Mouse (Mus musculus): ENCODE measurements around the gene Olfr282.
A peak's percentile ranks its signal among the peaks of the same experiment; 100 is the strongest.
"Not testable (repeated sequence)": the region's sequence is repeated elsewhere in the genome, so short reads cannot be mapped to it uniquely, and the experiment has no call there.

Gene Olfr282

DNA sequence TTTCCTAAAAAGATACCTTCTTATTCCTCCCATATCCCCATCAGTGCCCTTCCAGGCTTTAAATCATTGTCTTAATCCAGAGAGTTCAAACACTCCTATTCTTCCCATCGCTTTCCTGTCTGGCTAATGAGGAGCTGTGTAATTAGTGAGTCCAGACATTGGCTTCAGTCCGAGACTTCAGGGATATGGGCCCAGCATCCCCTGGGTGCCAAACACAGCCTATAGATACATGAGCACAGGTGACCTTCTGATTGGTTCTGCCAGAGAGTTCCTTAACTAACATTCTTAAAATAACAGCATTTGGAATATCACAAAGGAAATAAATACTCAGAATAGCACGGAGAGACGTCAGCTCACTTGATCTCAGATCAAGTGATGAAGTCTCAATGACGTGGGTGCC, at the start of gene Olfr282:
Gene Olfr282, plus strand, starts transcription at position 301 of the 400 bp plus-strand sequence.
- DNase-seq (ENCODE audit: low read depth), result not testable (repeated sequence)

DNA sequence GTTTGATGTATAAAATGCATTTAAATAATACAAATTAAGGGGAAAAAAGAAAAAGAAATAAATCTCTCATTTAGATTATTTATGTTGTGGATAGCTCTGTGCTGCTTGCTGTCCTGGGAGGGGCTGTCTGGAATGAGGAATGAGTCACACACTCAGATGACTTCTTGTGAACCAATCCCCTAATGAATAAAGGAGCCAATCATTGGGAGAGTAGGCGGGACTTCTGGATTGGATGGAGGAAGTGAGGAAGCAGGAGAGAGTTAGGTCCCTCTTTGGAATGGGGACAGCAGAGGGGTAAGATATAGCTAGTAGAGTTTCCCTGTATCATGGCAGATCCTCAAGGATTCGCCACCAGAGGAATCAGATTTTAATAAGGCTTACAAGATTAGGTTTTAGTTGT, 43.4 kb upstream of the Olfr282 start:
- DNase-seq (ENCODE audit: low read depth), result no peak

DNA sequence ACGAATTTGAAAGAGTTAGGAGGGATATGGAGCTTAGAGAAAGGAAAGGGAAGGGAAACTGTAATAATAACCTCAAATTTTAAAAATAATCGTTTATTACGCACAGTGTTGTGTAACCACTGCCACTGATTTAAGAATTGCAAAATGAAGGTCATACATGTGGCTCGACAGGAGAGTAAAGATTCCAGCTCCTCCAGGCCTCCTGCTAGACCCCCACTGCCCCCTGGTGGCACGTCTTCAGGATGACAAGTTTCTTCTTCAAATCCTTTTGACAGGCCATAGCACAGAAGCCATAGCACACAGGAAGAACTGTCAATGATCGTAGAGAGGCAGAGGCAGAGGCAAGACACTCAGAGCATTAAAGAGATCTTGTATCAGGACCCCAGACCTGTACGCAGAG, 41.2 kb upstream of the Olfr282 start:
- DNase-seq (ENCODE audit: low read depth), result peak; percentile 13

DNA sequence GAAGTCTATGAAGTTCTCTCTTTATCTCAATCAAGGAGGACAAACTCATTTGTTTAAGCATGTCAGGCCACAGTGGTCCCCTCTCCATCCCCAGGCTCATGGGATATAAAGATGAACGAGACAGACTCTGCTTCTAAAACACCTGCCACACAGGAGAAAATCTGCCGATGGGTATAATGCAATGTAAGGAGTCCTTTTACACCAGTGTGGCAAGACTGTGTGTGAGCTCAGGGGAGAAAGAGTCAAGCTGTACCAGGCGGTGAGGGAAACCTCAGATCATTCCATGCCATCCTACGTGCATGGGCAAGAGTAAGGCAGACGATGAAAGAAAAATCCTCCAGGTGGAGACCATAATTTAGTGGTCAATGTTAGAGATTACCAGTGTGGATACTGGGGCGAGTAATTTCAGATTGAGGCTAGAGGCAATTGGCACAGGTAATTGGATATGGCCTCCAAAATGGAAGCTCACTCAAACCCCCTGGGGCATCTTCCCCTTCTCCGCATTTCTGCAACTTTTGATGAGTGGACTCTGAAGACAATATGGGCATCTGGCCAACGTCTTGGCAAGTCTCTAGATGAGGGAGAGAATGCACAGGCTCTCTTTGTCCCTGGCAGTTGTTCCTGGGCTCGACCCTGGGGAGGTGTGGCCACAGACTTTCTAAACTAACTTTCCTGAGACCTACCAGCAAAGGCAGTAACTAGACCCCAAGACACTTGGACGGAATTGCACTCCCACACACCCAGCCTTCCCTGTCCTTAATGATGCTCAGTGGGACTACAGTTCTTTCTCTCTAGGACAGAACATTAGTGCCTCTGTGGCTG, 39.7 kb upstream of the Olfr282 start:
- DNase-seq (ENCODE audit: low read depth), result no peak

DNA sequence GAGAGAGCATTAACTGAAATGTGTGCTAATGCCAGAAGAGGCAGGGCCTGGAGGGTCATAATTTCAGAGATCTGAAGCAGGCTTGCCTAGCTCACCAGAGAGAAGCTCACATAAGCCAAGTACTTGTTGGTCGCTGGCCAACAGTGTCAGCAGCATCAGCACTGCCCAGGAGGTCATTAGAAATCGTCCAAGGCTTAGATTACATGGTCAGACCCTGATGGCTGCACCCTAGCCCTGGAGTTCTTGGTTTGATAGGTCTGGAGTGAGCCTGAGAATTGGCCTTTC, 39.2 kb upstream of the Olfr282 start:
- no peak for DNase-seq (ENCODE audit: low read depth)

DNA sequence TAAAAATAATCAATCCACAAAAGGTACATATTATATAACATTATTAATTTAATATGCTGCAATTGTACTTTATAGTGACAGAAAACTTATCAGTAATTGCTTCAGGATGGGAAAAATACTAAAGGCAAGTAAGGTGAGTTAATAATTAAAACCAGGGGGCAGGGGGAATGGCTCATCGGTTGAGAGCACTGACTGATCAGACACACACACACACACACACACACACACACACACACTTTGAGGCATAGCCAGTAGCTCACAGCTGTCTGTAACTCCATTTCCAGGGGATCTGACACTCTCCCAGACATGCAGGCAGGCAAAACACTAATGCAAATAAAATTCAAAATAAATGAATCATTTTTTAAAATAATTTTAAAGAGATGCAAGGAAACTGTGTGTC, 33.9 kb upstream of the Olfr282 start:
- DNase-seq (ENCODE audit: low read depth), result no peak

DNA sequence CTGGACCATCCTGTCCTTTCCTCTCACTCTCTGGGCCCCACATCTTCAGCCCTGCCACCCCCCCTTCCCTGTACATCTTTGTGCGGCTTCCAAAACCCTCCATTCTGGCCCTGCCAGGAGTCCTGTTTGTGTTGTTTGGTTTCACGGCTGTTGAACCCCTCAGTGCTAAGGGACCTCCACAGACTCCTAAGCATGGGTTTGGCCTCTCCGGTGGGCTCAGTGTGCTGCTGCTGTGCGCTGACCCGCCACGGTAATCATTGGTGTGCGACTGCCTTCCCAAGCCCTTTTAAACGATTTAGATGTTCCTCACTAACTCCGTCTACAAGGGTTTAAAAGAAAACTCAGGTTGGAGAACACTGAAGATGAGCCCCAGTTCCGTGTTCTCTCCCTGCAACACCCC, 28.7 kb upstream of the Olfr282 start:
- DNase-seq (ENCODE audit: low read depth), result no peak

DNA sequence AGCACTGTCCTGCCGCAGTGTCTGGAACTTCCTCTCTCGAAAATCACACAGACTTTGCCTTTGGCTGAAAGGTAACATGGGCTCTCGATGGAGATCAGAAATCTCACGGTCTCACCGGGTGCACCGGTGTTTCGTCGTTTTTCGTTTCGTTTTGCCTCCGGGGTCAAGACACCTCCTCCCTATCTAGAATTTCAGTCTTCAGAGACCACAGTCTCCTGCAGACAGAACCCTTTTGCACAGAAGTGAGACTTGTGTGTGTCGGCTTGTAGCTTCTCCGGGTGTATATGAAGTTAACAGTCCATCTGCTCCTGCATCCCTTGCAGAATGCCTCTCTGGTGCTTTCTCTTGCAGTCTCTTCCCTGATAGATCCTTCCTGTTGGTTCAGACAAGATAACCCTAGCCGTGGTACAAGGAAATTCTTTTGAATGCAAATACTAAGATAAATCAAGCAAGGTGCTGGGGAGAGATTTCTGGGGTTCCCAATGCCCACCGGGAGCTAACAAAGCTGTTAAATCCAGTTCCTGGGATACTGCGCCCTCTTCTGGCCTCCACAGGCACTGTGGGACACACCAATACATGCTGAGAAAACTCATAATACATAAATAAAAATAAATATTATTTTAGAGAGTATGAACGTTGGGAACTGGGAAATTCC, 22.5 kb upstream of the Olfr282 start:
- DNase-seq (ENCODE audit: low read depth), result no peak

DNA sequence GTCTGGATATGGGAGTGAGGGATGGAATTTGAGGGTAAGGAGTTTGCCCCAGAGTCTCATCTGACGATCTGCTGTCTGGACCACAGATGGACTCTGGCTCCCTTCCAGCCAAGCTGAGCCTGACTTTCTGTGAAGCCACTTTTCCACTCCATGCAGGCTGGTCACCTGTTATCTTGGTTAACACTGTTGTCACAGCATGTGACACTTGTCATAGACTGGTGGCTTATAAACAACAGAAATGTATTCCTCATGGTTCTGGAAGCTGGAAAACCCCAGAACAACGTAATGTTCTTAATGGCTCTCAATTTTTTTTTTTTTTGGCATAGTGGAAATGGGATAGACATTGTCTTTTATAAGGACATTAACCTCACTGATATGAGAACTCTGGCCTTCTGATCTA, 21.4 kb upstream of the Olfr282 start:
- no peak for DNase-seq (ENCODE audit: low read depth)

DNA sequence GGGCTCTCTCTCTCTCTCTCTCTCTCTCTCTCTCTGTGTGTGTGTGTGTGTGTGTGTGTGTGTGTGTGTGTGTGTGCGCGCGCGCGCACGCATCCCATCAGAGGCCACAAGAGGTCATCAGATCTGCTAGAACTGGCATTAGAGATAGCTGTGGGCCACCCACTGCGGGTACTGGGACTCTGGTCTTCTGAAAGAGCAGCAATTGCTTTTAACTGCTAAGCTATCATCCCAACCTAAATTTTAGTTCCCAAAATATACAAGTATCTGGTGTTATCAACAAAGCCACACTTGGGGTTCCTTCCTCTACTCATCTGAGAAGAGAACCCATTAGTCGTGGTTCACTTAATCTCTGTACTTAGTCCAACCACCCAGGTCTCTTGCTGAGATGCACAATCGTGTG, 20.8 kb upstream of the Olfr282 start:
- no peak for DNase-seq (ENCODE audit: low read depth)

DNA sequence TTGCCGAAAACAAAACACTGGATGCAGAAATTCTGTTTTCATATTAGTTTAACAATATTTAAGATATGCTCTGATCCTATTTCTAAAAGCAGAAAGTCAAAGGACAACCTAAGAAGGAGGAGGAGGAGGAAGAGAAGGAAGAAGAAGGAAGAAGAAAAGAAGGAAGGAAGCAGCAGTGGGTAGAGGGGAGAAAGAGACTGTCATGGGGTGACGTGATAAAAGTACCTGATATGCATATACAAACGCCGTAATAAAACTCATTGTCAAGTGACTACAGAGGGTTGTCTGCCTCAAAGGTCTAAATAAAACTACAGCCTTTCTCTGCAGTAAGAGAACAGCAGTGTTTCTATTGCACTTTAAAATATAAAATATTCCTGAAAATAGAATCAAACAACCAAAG, 15.0 kb upstream of the Olfr282 start:
- DNase-seq (ENCODE audit: low read depth), result no peak

DNA sequence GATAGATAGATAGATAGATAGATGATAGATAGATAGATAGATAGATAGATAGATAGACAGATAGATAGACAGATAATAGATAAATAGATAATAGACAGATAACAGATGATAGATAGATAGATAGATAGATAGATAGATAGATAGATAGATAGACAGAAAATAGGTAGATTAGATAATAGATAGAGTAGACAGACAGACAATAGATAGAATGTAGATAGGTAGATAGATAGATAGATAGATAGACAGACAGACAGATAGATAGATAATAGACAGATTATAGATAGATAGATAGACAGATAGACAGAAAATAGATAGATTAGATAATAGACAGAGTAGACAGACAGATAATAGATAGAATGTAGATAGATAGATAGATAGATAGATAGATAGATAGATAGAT, 14.2 kb upstream of the Olfr282 start:
- DNase-seq (ENCODE audit: low read depth), result not testable (repeated sequence)

DNA sequence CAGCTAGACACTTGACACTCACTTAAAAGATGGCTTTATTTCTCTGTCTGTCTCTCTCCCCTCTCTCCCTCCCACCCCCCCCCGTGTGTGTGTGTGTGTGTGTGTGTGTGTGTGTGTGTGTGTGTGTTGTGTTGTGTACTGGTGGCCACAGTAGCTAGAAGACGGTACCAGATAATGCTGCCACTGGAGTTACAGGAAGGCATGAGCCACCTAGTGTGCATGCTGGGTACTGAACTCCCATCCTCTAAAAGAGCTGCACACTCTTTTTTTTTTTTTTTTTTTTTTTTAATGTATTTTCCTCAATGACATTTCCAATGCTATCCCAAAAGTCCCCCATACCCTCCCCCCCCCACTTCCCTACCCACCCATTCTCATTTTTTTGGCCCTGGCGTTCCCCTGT, 13.7 kb upstream of the Olfr282 start:
- not testable (repeated sequence) for DNase-seq (ENCODE audit: low read depth)

DNA sequence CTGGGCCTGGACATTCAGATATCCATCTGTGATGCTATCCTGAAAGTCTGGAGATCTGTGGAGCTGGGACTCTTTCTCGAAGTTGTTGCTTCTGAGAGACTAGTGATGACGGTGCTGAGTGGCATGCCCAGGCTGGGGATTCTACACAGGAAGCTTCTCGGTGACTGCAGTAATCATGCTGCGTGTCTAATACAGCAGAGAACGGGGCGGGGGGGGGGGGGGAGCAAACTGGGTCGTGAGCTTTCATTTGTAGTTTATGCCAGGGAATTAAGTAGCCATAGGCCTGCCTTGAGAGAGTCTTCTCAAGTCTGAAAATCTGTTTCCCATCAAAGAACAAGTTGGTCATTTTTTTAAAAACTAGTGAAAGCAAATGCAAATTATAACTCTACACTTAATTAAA, 12.9 kb upstream of the Olfr282 start:
- no peak for DNase-seq (ENCODE audit: low read depth)

DNA sequence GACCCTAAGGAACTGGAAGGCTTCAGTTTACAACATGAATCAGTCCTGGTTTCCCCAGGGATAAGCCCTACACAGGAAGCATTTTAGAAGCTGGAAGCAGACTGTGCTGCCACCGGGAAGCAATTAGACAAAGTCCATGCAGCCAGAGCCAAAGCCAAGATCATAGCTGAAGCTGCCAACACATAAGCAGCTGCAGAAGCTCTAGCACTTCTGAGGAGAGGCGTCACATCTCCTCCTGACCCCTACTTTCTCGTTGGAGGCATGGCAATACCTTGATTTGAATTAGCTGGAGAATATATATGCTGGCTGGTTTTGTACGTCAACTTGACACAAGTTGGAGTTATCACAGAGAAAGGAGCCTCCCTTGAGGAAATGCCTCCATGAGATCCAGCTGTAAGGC, 10.1 kb upstream of the Olfr282 start:
- no peak for DNase-seq (ENCODE audit: low read depth)

DNA sequence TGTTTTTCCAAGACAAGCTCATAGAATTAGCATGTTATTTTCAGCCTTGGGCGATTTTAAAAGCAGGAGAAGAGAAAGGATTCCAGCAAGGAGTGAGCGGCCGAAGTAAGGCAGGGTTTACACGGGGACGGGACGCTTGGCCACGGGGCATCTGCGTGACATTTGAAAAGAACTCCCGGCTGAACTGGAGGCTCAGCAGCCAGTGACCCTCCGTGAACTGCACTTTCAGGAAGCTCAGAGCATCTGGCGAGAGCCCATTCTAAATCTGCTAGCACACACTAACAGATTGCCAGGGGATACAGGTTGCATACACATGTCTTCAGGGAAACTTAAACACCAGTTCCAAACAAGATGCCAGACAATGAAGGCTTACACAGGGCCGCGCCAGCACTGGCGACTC, 6.7 kb upstream of the Olfr282 start:
- no peak for DNase-seq (ENCODE audit: low read depth)

DNA sequence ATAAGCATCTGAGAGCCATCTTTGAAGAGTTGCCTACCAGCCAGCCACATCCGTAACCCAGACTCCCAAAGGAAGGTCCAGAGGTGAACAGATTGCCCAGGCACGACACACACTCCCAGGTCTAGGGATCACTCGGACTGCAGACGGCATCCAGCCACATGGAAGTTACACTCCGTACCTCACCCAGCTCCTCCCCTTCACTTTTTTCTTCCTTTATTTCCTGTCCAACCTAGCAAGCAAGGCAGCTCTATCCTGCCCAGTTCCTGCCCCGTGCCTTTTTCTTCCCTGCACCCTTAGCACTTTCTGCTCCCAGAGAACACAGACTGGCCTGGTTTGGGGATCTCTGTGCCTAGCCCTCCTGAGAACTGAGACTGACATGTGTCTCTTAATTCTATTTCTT, 6.3 kb upstream of the Olfr282 start:
- DNase-seq (ENCODE audit: low read depth), result no peak

DNA sequence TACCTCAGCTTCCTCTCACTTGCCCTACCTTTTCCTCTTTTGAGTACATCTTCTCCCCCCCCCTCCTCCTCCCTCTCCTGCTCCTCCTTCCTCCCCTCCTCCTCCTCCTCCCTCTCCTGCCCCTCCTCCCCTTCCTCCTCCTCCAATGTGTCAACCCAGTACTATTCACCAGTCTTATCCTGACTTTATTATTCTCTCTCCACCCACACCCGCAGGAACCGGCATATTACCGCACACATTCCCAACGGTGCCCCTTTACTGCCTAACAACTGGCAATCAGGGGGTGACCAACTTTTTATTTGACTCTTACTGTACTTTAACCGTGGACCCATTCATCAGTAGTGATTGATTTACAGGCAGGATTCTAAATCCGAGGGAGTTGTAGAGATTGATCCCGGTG, 5.8 kb upstream of the Olfr282 start:
- no peak for DNase-seq (ENCODE audit: low read depth)

DNA sequence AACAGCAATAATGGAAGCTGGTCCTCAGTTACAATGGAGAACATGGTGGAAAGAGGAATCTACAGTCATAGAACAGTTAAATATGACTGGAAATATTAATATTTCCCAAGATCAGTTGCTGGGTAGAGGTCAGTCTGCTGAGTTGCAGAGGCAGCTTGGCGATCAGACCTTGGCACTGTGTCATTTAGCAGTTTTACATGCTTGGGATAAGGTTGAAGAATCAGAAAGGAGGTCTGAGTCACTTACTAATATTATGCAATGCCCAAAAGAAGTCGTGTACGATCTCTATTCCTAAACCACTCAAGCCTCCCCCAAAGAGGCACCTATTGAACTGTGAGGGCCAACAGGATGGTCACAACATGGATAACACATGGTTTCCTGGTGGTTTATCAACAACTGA, 13.5 kb downstream of the Olfr282 start:
- DNase-seq (ENCODE audit: low read depth), result no peak

DNA sequence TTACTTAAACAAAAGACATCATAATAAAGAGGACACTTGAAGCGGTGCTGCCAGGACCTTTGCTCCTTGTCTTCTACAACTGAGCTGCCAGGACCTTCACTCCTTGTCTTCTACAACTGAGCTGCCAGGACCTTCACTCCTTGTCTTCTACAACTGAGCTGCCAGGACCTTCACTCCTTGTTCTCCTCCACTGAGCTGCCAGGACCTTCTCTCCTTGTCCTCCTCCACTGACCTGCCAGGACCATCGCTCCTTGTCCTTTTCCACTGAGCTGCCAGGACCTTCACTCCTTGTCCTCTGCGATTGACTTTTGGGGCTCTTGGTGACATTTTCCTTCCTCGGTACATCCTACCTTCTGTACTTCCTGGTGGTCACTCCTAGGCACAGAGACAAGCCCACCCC, 17.5 kb downstream of the Olfr282 start:
- no peak for DNase-seq (ENCODE audit: low read depth)

DNA sequence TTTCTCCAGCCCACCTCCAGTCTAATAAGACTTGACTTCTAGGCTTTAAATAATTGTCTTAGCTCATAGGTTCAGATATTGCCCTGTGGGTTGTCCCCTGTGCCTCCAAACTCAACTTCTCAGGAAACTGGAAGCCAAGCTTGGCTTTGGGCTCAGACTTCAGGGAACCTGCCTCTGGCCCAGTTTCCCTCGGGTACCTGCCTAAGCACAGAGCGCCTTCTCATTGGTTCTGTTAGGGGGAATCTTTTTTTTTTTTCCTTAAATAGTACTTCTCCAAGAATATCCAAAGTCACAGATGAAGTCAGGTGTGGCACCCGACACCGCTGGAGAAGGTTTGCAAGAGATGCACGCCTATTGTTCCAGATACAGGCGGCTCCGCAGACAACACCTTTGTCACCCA, 21.3 kb downstream of the Olfr282 start, which contains the start of gene Olfr281:
Gene Olfr281, plus strand, starts transcription at position 301 of the 400 bp plus-strand sequence.
- DNase-seq (ENCODE audit: low read depth), result no peak

DNA sequence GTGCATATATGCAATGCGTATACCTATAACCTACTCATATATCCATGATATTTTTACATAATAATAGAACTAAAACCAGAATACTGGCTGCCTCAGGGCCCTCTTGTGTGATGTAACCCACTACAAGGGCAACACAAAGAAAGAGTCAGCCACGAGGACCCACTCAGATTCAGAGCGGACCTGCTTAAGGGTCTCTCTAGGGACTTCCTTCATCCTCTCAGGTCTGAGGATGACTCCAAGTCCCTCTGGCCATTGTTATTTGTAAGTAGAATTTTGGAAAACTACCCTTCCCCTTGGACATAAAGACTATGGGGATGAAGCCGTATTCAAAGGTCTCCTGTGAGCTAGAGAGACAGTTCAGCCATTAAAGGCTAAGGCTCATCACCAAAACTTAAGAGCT, 38.6 kb downstream of the Olfr282 start, which contains the start of gene OR5BS1P:
Gene OR5BS1P, plus strand, starts transcription at position 301 of the 400 bp plus-strand sequence.
- no peak for DNase-seq (ENCODE audit: low read depth)

DNA sequence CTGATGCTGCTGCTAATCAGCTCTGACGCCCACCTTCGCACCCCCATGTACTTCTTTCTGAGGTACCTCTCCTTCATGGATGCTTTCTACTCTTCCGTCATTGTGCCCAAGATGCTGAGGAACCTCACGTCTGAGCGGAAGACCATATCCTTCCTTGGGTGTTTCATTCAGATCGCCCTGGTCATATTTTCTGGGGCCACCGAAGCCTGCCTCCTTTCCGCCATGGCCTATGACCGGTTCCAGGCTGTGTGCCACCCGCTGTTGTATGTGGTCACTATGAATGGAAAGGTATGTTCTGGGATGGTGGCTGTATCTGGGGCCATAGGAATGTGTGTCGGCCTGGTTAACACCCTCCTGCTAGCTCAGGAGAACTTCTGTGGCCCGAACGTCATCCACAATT, 40.5 kb downstream of the Olfr282 start:
- no peak for DNase-seq (ENCODE audit: low read depth)

DNA sequence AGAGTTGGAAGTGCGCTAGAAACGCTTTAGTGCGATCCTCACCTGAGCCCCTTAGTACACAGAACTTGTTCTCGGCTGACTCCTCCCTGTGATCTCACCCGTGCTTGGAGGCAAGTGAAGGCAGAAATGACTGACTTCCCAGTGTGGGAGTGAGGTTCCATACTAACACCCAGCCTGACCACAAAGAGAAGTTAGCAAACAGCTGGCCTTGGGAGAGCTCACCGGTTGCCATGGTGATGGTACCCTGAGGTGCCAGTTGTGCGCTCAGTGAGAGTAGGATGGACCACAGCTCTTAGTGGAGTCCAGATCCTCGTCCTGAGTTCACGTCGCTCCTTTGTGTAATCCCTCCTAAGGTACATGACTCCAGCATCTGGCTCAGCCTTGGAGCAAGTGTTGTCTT, 43.9 kb downstream of the Olfr282 start:
- no peak for DNase-seq (ENCODE audit: low read depth)
